Mouse (Mus musculus) kidney, adult 9 months (tissue): ENCODE measurements around the gene Mitf.

Experiments
- DNase-seq: peaks from one replicate; pipeline ENCODE4 v3.0.0; 2022

Gene Mitf

DNA sequence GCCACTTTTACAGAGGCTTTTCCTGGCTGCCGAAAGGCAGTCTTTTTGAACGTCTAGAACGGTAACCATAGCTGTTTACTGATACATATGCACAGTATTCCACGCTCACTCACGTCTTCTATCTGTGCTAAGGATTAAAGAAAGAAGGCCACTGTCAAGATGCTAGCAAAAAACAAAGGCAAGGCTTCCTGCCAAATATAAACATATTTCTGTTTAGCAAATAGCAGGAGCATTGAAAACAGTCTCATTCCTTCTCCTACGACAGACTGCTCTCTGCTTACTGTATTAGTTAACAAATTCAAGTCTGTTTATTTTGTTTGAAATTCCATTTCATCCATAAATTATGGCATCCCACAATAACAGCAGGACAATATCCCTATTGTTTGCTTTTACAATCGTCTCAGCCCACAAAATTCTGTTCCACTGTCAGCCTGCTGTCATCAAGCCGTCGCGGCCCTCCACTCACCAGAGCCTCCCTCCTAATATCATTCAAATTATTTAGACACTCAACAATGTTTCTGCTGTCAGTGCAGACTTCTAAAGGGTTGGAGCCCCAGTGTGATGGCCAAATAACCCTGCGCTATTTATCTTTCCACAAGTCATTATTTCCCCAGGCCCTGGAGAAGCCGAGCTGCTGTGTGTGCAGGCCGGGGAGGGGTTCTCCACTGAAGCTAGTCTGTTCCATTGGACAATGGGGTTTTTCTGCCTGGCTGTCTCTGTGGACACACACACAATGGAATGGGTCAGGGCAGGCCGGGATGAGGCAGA is 242.0 kb downstream of the Mitf start:
- DNase-seq, result no peak

DNA sequence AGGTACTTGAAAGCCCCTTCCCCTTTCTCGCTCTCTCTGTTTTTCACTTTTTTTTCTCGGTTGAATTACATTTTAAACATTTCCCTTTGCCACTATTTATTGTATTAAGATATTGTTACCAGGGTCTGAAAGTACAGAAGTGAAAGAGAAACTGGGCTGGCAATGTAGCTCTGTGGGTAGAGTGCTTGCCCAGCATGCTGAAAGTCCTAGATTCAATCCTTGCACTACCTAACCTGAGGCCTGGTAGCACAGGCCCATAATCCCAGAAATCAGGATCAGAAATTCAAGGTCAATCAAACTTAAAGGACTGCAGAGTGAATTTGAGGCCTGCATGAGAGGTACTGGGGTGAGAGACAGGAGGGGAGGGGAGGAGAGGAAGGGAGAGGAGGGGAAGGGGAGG is 242.7 kb downstream of the Mitf start:
- DNase-seq, result no peak

DNA sequence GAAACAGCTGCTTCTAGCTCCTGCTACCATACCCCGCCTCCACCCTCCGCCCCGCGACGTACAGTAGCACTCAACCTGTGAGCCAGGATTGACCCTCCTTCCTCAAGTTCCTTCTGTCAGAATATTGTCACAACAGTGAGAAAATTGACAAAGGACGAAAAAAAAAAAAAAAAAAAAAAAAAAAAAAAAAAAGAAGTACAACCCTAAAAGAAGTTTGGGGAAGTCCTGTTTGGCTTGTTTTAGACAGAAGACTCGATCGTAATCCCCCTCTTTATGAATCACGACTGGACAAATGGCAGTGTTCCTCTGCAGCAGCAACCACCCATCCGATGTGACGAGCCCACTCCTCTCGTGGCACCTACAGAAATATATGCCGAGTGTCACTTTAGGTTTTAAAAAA is 255.0 kb downstream of the Mitf start:
- DNase-seq, result no peak

DNA sequence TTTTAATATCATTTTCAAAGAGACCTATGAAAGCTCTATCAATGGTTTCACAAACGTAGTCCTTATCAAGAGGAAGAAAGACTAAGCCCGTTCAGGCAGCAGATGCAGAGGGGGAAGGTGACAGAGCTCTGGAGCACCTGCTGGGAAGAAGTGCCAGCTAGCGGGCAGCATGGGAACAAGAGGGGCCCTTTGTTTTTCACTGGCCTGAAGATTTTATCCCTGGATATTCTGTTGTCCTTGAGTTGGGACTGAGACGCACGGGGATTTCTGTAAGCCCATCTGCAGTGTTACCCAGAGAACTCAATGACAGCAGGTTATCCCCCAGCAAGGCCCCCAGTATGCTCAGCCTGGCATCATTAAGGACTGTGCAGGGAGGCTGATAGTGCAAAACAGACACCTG is 258.1 kb downstream of the Mitf start:
- DNase-seq, result no peak

DNA sequence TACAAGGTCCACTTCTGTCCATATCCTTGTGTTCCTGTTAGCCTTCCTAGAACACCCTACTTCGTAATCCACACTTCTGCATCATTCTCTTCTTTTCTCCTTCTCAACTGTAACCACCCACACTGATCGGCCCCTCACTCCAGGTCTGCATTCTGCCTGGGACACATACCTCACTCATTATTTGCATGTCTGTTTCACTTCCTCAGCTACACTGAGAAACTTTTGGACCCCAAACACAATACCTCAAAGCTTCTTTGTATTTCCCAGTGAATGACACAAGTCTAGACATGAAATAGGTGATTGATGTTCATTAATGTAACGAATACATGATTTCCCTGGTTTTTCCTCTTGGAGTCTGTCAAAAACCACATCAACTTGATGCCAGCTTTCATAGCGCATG is 259.6 kb downstream of the Mitf start:
- no peak for DNase-seq
